Mouse (Mus musculus): ENCODE results near the gene Wnt2. TPM values are rescaled to one million over a fixed set of nuclear protein-coding genes. Genes with fewer than 3 reads are reported as not detected.

Gene Wnt2
- total RNA-seq (2015) (not detected in 2 replicates), total RNA-seq (2017) (not detected in 2 replicates)

GRCm38 (mm10) chr6:18029746-18030656 is at the start of gene Wnt2:
Gene Wnt2 (minus strand): TSS chr6:18030585.
- ATAC-seq (replicated peaks; ENCODE audit: poor library complexity): peak; percentile 84

GRCm38 (mm10) chr6:18078615-18079014 is 48.2 kb upstream of the Wnt2 start:
- peak; percentile 82 for ATAC-seq (replicated peaks; ENCODE audit: poor library complexity)

GRCm38 (mm10) chr6:18076986-18077385 is 46.6 kb upstream of the Wnt2 start:
- ATAC-seq (replicated peaks; ENCODE audit: poor library complexity): no peak

GRCm38 (mm10) chr6:18076577-18076976 is 46.2 kb upstream of the Wnt2 start:
- peak; percentile 48; the same call in 1 of the 2 replicates for ATAC-seq (replicated peaks; ENCODE audit: poor library complexity)

- ATAC-seq (replicated peaks; ENCODE audit: poor library complexity): no peak
These were observed 27.5 kb upstream of the Wnt2 start for GRCm38 (mm10) chr6:18057899-18058298.

GRCm38 (mm10) chr6:18051702-18052101 is 21.3 kb upstream of the Wnt2 start:
- ATAC-seq (replicated peaks; ENCODE audit: poor library complexity): no peak

GRCm38 (mm10) chr6:18044299-18044698 is 13.9 kb upstream of the Wnt2 start:
- ATAC-seq (replicated peaks; ENCODE audit: poor library complexity): no peak

- no peak for ATAC-seq (replicated peaks; ENCODE audit: poor library complexity)
These were observed 12.8 kb upstream of the Wnt2 start for GRCm38 (mm10) chr6:18043172-18043571.

- no peak for ATAC-seq (replicated peaks; ENCODE audit: poor library complexity)
These were observed 1.9 kb upstream of the Wnt2 start for GRCm38 (mm10) chr6:18032271-18032670.

GRCm38 (mm10) chr6:18031509-18032010 is 1.2 kb upstream of the Wnt2 start:
- ATAC-seq (replicated peaks; ENCODE audit: poor library complexity): peak; percentile 59

GRCm38 (mm10) chr6:18030868-18031508 is 603 bp upstream of the Wnt2 start:
- no peak for ATAC-seq (replicated peaks; ENCODE audit: poor library complexity)

- ATAC-seq (replicated peaks; ENCODE audit: poor library complexity): no peak
These were observed 6.1 kb downstream of the Wnt2 start for GRCm38 (mm10) chr6:18024133-18024794.

GRCm38 (mm10) chr6:18013346-18013745 is 17.0 kb downstream of the Wnt2 start:
- no peak for ATAC-seq (replicated peaks; ENCODE audit: poor library complexity)

- peak; percentile 61 for ATAC-seq (replicated peaks; ENCODE audit: poor library complexity)
These were observed 23.0 kb downstream of the Wnt2 start for GRCm38 (mm10) chr6:18007356-18007755.

GRCm38 (mm10) chr6:18002065-18002464 is 28.3 kb downstream of the Wnt2 start:
- ATAC-seq (replicated peaks; ENCODE audit: poor library complexity): no peak

GRCm38 (mm10) chr6:17998497-17998896 is 31.9 kb downstream of the Wnt2 start:
- ATAC-seq (replicated peaks; ENCODE audit: poor library complexity): no peak

GRCm38 (mm10) chr6:17994956-17995790 is 35.2 kb downstream of the Wnt2 start:
- no peak for ATAC-seq (replicated peaks; ENCODE audit: poor library complexity)

GRCm38 (mm10) chr6:17991625-17992024 is 38.8 kb downstream of the Wnt2 start:
- no peak for ATAC-seq (replicated peaks; ENCODE audit: poor library complexity)

GRCm38 (mm10) chr6:17990173-17991028 is 40.0 kb downstream of the Wnt2 start:
- ATAC-seq (replicated peaks; ENCODE audit: poor library complexity): no peak
